Mouse (Mus musculus) midbrain, postnatal 0 days (tissue): ENCODE results near the gene Polr2l. TPM values are rescaled to one million over a fixed set of nuclear protein-coding genes. Genes with fewer than 3 reads are reported as not detected.

Source experiments
- ATAC-seq: fragments of 200-750 bp; cut with Nextera tagmentation; 2 replicates; pipeline ENCODE4 v1.8.0; 2017; ENCODE audit warnings: moderate number of reproducible peaks, mild to moderate bottlenecking, moderate TSS enrichment, moderate library complexity; ENCODE audit not compliant: low FRiP score
- DNase-seq: peaks from one replicate; pipeline ENCODE4 v3.0.0-alpha.2; 2015; ENCODE audit warnings: low spot score
- H3K27ac ChIP-seq: fragments of 300-500 bp; sonication (generic); 2 replicates; pipeline ENCODE4 v1.5.1; 2014; ENCODE audit warnings: low read depth, mild to moderate bottlenecking, low read length, mixed read lengths
- H3K27me3 ChIP-seq: fragments of 300-500 bp; sonication (generic); 2 replicates; pipeline ENCODE4 v1.6.1; 2014; ENCODE audit warnings: low read length, control low read depth, mixed read lengths; ENCODE audit not compliant: insufficient read depth
- H3K36me3 ChIP-seq: fragments of 300-500 bp; sonication (generic); 2 replicates; pipeline ENCODE4 v1.6.1; 2014; ENCODE audit warnings: low read length, control low read depth, mixed read lengths; ENCODE audit not compliant: insufficient read depth
- H3K4me1 ChIP-seq: fragments of 300-500 bp; sonication (generic); 2 replicates; pipeline ENCODE4 v1.6.1; 2014; ENCODE audit warnings: mild to moderate bottlenecking, control low read depth, antibody characterized with exemption, low read length, mixed read lengths; ENCODE audit not compliant: insufficient read depth
- H3K4me2 ChIP-seq: fragments of 300-500 bp; sonication (generic); 2 replicates; pipeline ENCODE4 v1.6.1; 2014; ENCODE audit warnings: low read depth, mild to moderate bottlenecking, low read length, mixed read lengths; ENCODE audit not compliant: poor library complexity, severe bottlenecking
- H3K4me3 ChIP-seq: fragments of 300-500 bp; sonication (generic); 2 replicates; pipeline ENCODE4 v1.5.1; 2014; ENCODE audit warnings: low read depth, mild to moderate bottlenecking, low read length, moderate library complexity
- H3K9ac ChIP-seq: fragments of 300-500 bp; sonication (generic); replicated peaks from 2 replicates; pipeline ENCODE4 v1.6.1; 2014; ENCODE audit warnings: mild to moderate bottlenecking, low read length, moderate library complexity, mixed read lengths; ENCODE audit not compliant: poor library complexity, severe bottlenecking
- H3K9me3 ChIP-seq: fragments of 300-500 bp; sonication (generic); 2 replicates; pipeline ENCODE4 v1.6.1; 2016; ENCODE audit warnings: low read length, control low read depth
- CTCF ChIP-seq: IDR thresholded peaks from 2 replicates; pipeline ENCODE4 v1.5.1; 2016; ENCODE audit warnings: antibody characterized with exemption, mild to moderate bottlenecking
- WGBS: fragments of 180-500 bp; shearing (Covaris S2); extraction: QIAGEN DNeasy Blood & Tissue Kit; methylation state at CpG from one replicate; pipeline ENCODE4 v1.1.7; 2014; 5-methylcytosine and 5-hydroxymethylcytosine counted together
- polyA plus RNA-seq: library from polyadenylated mRNA; unstranded; fragments of >200 nt; fragmentation: Nextera tagmentation; extraction: Ambion mirVana; gene quantifications from 2 replicates; pipeline ENCODE4 v1.2.1, GENCODE M21; 2015
- total RNA-seq: library from RNA; depleted of rRNA; stranded (reverse); fragments of >200 nt; gene quantifications from 2 replicates; pipeline ENCODE4 v1.2.3, GENCODE M21; 2014; rRNA removed

Polr2l gene
- 27.0 and 28.9 TPM in 2 replicates for total RNA-seq
- polyA plus RNA-seq = 77.9 and 78.5 TPM in 2 replicates

GRCm38 (mm10) chr7:141475011-141475804 is at the start of gene Polr2l, which contains the start of gene Tspan4:
Gene Polr2l, minus strand, starts transcription at chr7:141475132.
Gene Tspan4, plus strand, starts transcription at chr7:141475240.
- peak; percentile 40 for TF ChIP-seq CTCF
- WGBS = under 1% methylated on average over 87 of the region's 87 CpGs
- Histone ChIP-seq H3K9me3 (no peaks in the 10 kb centered on the region), H3K4me3 (peak within 1 kb of the TSS; percentile 74), H3K9ac (peak within 1 kb of the TSS; percentile 87), H3K36me3 (peaks cover 19% of the 10 kb centered on the region), H3K27ac (peak within 1 kb of the TSS; percentile 82), H3K4me2 (peak within 1 kb of the TSS; percentile 93), H3K4me1 (peaks cover 6% of the 10 kb centered on the region), H3K27me3 (peaks cover 12% of the 10 kb centered on the region)
- DNase-seq = peak; percentile 89
- ATAC-seq = peak; percentile 85

- H3K4me1 ChIP-seq = no peaks in the 10 kb centered on the region
- H3K27me3 ChIP-seq = no peaks in the 10 kb centered on the region
- DNase-seq (no peak), ATAC-seq (no peak)
- no peak for TF ChIP-seq CTCF
- H3K36me3 ChIP-seq = peaks cover 35% of the 10 kb centered on the region
- no peak overlapping the region for H3K9ac ChIP-seq
- no peaks in the 10 kb centered on the region for H3K9me3 ChIP-seq
- no peak overlapping the region for H3K27ac ChIP-seq
- no peak overlapping the region for H3K4me3 ChIP-seq
- WGBS = 92% methylated on average over 4 of the region's 4 CpGs
- H3K4me2 ChIP-seq = no peak overlapping the region
Measured at GRCm38 (mm10) chr7:141524271-141524670, 49.3 kb upstream of the Polr2l start.

GRCm38 (mm10) chr7:141523007-141523406 is 48.1 kb upstream of the Polr2l start:
- ATAC-seq (no peak), DNase-seq (no peak)
- H3K27ac ChIP-seq = no peak overlapping the region
- H3K27me3 ChIP-seq = no peaks in the 10 kb centered on the region
- H3K9ac ChIP-seq = no peak overlapping the region
- WGBS = 38% methylated on average over 4 of the region's 4 CpGs
- no peak overlapping the region for H3K4me3 ChIP-seq
- peak; percentile 4; the same call in 1 of the 2 replicates for TF ChIP-seq CTCF
- no peaks in the 10 kb centered on the region for H3K9me3 ChIP-seq
- H3K4me1 ChIP-seq = no peaks in the 10 kb centered on the region
- peaks cover 32% of the 10 kb centered on the region for H3K36me3 ChIP-seq
- no peak overlapping the region for H3K4me2 ChIP-seq

- TF ChIP-seq CTCF = no peak
Measured at GRCm38 (mm10) chr7:141519795-141520194, 44.9 kb upstream of the Polr2l start.

GRCm38 (mm10) chr7:141518926-141519325 is 44.0 kb upstream of the Polr2l start:
- H3K9me3 ChIP-seq = no peaks in the 10 kb centered on the region
- H3K27ac ChIP-seq = no peak overlapping the region
- no peak overlapping the region for H3K4me2 ChIP-seq
- WGBS = 80% methylated on average over 3 of the region's 3 CpGs
- peaks cover 30% of the 10 kb centered on the region for H3K36me3 ChIP-seq
- no peak for ATAC-seq
- H3K4me1 ChIP-seq = no peaks in the 10 kb centered on the region
- DNase-seq = no peak
- no peak for TF ChIP-seq CTCF
- H3K4me3 ChIP-seq = no peak overlapping the region
- no peaks in the 10 kb centered on the region for H3K27me3 ChIP-seq
- H3K9ac ChIP-seq = no peak overlapping the region

More at GRCm38 (mm10) chr7:141519795-141520194, 44.9 kb upstream of the Polr2l start:
- DNase-seq (no peak), ATAC-seq (no peak)
- Histone ChIP-seq H3K9ac (no peak overlapping the region), H3K4me3 (no peak overlapping the region), H3K9me3 (no peaks in the 10 kb centered on the region), H3K27ac (no peak overlapping the region), H3K36me3 (peaks cover 30% of the 10 kb centered on the region), H3K4me1 (no peaks in the 10 kb centered on the region), H3K27me3 (no peaks in the 10 kb centered on the region), H3K4me2 (no peak overlapping the region)
- WGBS = 78% methylated on average over 1 of the region's 1 CpGs

GRCm38 (mm10) chr7:141518296-141518695 is 43.4 kb upstream of the Polr2l start:
- H3K4me2 ChIP-seq = no peak overlapping the region
- H3K27ac ChIP-seq = no peak overlapping the region
- no peaks in the 10 kb centered on the region for H3K9me3 ChIP-seq
- no peaks in the 10 kb centered on the region for H3K4me1 ChIP-seq
- H3K36me3 ChIP-seq = peaks cover 30% of the 10 kb centered on the region
- no peaks in the 10 kb centered on the region for H3K27me3 ChIP-seq
- ATAC-seq (no peak), DNase-seq (no peak)
- TF ChIP-seq CTCF = no peak
- H3K4me3 ChIP-seq = no peak overlapping the region
- no peak overlapping the region for H3K9ac ChIP-seq
- WGBS = 81% methylated on average over 5 of the region's 5 CpGs
